Mouse (Mus musculus) adrenal gland, adult (tissue): ENCODE measurements around the gene Vars.

Experiments used
- DNase-seq, 2 experiments: peaks; one replicate each; pipeline ENCODE4 v3.0.0; 2022 to 2023; ENCODE audit warnings: low spot score in 1 of 2; ENCODE audit not compliant: inconsistent age in 2 of 2

Vars gene

GRCm38 (mm10) chr17:35064951-35065947, 64.5 kb downstream of the Vars start, which contains the start of gene Ly6g6c:
Gene Ly6g6c, plus strand, starts transcription at chr17:35065388.
- DNase-seq, result peak; percentile 32 to 59
